Mouse (Mus musculus): ENCODE data around the gene Gsap. TPM values are rescaled to one million over a fixed set of nuclear protein-coding genes. Genes with fewer than 3 reads are reported as not detected.
A peak's percentile ranks its signal among the peaks of the same experiment; 100 is the strongest.
"Not testable (repeated sequence)": the region's sequence is repeated elsewhere in the genome, so short reads cannot be mapped to it uniquely, and the experiment has no call there.

Gsap gene
- polyA plus RNA-seq, 1 experiment from 2014 or later = 1.8 TPM

DNA sequence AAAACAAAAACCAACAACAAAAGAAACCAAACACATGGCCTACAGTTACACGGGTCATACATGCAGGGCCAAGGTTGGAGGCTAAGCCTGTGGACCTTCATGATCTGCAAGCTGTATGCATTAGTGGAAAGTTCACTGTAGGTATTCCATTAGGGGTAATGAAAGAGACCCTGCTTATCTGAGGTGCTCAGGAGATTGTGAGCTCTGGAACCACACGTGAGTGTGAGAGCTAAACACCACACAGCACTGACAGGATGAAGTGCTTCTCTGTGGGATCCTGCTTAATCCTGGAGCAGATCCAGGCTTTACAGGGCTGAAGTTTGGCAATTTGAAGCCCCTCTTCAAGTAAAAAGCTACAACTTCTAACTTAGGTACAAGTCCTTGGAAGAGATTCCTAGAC, 134.1 kb downstream of the Gsap start:
- Histone ChIP-seq H3K9ac (ENCODE audit: low read depth, low read length) (no peak overlapping the region), H3K4me3 (replicated peaks; ENCODE audit: low read depth, low read length) (no peak overlapping the region), H3K9me3 (replicated peaks; ENCODE audit: low read length) (no peaks in the 10 kb centered on the region), H3K36me3 (ENCODE audit: insufficient read depth, low read length) (no peaks in the 10 kb centered on the region), H3K4me1 (replicated peaks; ENCODE audit: insufficient read depth, low read length) (no peaks in the 10 kb centered on the region), H3K27me3 (ENCODE audit: insufficient read depth, low read length) (no peaks in the 10 kb centered on the region), H3K27ac (no peak overlapping the region), H3K4me2 (ENCODE audit: low read length) (no peak overlapping the region)
- TF ChIP-seq CTCF (IDR thresholded peaks at IDR 0.05; ENCODE audit: low read depth) = no peak
- DNase-seq (ENCODE audit: low spot score) (no peak), ATAC-seq (replicated peaks; ENCODE audit: low FRiP score, low read depth) (no peak)
- WGBS = 78% methylated on average over 2 of the region's 2 CpGs

- peak; percentile 86 for TF ChIP-seq CTCF (IDR thresholded peaks at IDR 0.05; ENCODE audit: low read depth)
- Histone ChIP-seq H3K27ac (no peak overlapping the region), H3K36me3 (ENCODE audit: insufficient read depth, low read length) (no peaks in the 10 kb centered on the region), H3K9me3 (replicated peaks; ENCODE audit: low read length) (no peaks in the 10 kb centered on the region), H3K9ac (ENCODE audit: low read depth, low read length) (no peak overlapping the region), H3K4me1 (replicated peaks; ENCODE audit: insufficient read depth, low read length) (0 out of 2 replicates have a peak, but pooled peaks cover 9% of the 10 kb centered on the region), H3K27me3 (ENCODE audit: insufficient read depth, low read length) (no peaks in the 10 kb centered on the region), H3K4me2 (ENCODE audit: low read length) (no peak overlapping the region), H3K4me3 (replicated peaks; ENCODE audit: low read depth, low read length) (no peak overlapping the region)
- 45% methylated on average over 1 of the region's 1 CpGs for WGBS
- peak; percentile 71 for DNase-seq (ENCODE audit: low spot score)
- no peak for ATAC-seq (replicated peaks; ENCODE audit: low FRiP score, low read depth)
Observed at GRCm38 (mm10) chr5:21326494-21326893, 140.4 kb downstream of the Gsap start.

GRCm38 (mm10) chr5:21328560-21328959, 142.5 kb downstream of the Gsap start:
- no peak for DNase-seq (ENCODE audit: low spot score)
- no peak overlapping the region for H3K4me3 ChIP-seq (replicated peaks; ENCODE audit: low read depth, low read length)
- 0 out of 2 replicates have a peak, but pooled peaks cover 16% of the 10 kb centered on the region for H3K4me1 ChIP-seq (replicated peaks; ENCODE audit: insufficient read depth, low read length)
- H3K27me3 ChIP-seq (ENCODE audit: insufficient read depth, low read length) = no peaks in the 10 kb centered on the region
- no peaks in the 10 kb centered on the region for H3K36me3 ChIP-seq (ENCODE audit: insufficient read depth, low read length)
- no peak overlapping the region for H3K27ac ChIP-seq
- no peak overlapping the region for H3K9ac ChIP-seq (ENCODE audit: low read depth, low read length)
- WGBS = 86% methylated on average over 1 of the region's 1 CpGs
- H3K9me3 ChIP-seq (replicated peaks; ENCODE audit: low read length) = no peaks in the 10 kb centered on the region
- ATAC-seq (replicated peaks; ENCODE audit: low FRiP score, low read depth) = no peak
- TF ChIP-seq CTCF (IDR thresholded peaks at IDR 0.05; ENCODE audit: low read depth) = no peak
- H3K4me2 ChIP-seq (ENCODE audit: low read length) = no peak overlapping the region

DNA sequence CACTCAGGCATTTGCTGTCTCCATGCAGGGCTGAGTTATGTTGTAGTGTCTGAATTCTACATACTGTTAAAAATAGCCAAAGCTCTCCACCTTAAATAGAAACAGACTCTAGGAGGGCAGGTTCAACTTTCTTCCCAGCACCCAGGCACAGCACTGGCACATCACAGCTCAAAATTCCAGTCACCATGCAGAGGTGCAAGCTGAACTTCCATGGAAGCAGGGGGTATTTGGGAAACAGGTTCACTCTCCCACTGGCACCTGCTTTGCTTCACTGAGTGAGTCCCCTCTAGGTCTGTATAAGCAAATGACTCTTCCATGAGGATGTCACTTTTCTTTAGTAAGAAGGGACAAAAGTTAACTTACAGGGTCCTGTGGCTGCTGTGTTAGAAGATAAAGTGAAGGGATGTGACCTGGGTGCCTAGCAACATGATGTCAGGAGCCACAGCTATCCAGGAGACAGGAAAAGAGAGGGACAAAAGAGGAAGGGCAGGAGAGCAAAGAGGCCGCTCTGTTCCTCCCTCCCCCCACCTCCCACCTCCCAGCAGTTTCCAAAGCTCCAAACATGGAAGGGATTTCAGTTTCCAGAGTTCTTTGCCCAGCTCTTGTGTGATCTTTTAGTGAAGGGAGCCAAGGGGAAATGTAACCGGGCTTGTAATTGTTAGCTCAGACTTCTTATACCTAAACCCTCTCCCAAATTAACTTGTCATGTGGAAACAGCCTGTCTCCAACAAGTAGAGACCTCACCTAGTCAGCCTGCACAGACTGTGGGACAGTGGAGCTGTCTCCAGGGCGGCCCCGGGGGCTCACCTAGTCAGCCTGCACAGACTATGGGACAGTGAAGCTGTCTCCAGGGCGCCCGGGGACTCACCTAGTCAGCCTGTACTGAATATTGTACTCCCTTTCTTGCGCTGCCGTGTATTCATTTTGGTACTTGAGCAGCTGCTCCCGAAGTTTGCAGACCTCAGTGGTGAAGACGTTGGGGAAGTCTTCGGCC, 143.9 kb downstream of the Gsap start:
- H3K36me3 ChIP-seq (ENCODE audit: insufficient read depth, low read length) = no peaks in the 10 kb centered on the region
- H3K4me3 ChIP-seq (replicated peaks; ENCODE audit: low read depth, low read length) = no peak overlapping the region
- WGBS = 58% methylated on average over 11 of the region's 11 CpGs
- DNase-seq (ENCODE audit: low spot score) (no peak), ATAC-seq (replicated peaks; ENCODE audit: low FRiP score, low read depth) (no peak)
- H3K9ac ChIP-seq (ENCODE audit: low read depth, low read length) = no peak overlapping the region
- no peak overlapping the region for H3K4me2 ChIP-seq (ENCODE audit: low read length)
- 0 out of 2 replicates have a peak, but pooled peaks cover 16% of the 10 kb centered on the region for H3K4me1 ChIP-seq (replicated peaks; ENCODE audit: insufficient read depth, low read length)
- H3K9me3 ChIP-seq (replicated peaks; ENCODE audit: low read length) = no peaks in the 10 kb centered on the region
- no peak overlapping the region for H3K27ac ChIP-seq
- TF ChIP-seq CTCF (IDR thresholded peaks at IDR 0.05; ENCODE audit: low read depth) = no peak
- no peaks in the 10 kb centered on the region for H3K27me3 ChIP-seq (ENCODE audit: insufficient read depth, low read length)

DNA sequence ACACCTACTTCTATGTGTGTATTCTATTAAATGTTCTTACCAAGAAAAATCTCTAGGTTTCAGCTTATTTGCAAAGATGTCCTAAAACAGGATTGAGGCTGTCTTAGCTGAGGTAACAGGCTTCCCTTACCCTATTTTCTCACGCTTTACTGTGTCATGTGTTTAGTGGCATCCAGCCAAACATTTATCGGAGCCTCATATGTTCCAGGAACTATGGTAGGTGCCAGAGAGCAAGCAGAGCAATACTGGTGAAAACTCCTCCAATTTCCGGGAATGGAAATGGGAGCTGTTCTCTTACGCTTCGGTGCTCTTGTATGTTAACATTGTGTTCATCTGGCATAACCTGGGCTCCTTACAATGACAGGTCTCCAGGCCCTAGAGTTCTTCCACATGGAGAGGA, 145.6 kb downstream of the Gsap start:
- 35% methylated on average over 5 of the region's 5 CpGs for whole genome bisulfite sequencing
- TF ChIP-seq CTCF (IDR thresholded peaks at IDR 0.05; ENCODE audit: low read depth) = no peak
- Histone ChIP-seq H3K4me2 (ENCODE audit: low read length) (no peak overlapping the region), H3K9ac (ENCODE audit: low read depth, low read length) (no peak overlapping the region), H3K36me3 (ENCODE audit: insufficient read depth, low read length) (no peaks in the 10 kb centered on the region), H3K27ac (no peak overlapping the region), H3K27me3 (ENCODE audit: insufficient read depth, low read length) (no peaks in the 10 kb centered on the region), H3K4me1 (replicated peaks; ENCODE audit: insufficient read depth, low read length) (0 out of 2 replicates have a peak, but pooled peaks cover 16% of the 10 kb centered on the region), H3K9me3 (replicated peaks; ENCODE audit: low read length) (no peaks in the 10 kb centered on the region), H3K4me3 (replicated peaks; ENCODE audit: low read depth, low read length) (no peak overlapping the region)
- DNase-seq (ENCODE audit: low spot score) (peak; percentile 47), ATAC-seq (replicated peaks; ENCODE audit: low FRiP score, low read depth) (peak; percentile 43; the same call in 1 of the 2 replicates)

DNA sequence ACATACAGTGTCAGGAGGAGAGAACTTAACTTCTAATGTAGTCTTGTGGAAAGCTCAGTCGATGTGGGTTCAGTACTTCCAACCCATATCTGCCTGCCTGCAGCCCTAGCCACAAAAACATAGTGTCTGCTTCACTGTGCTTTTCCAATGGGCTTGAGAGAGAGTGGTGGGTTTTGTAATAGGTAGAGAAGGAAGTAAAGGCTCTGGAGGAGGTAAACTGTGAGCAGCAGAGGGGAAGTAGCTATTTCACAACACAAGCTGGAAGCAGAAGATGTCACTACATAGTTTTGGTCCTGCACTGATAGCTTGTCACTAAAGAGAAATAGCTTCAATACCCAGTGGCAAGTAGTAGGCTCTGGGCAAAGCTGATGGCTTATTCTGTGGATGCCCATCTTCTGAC, 146.1 kb downstream of the Gsap start:
- Histone ChIP-seq H3K9me3 (replicated peaks; ENCODE audit: low read length) (no peaks in the 10 kb centered on the region), H3K4me2 (ENCODE audit: low read length) (no peak overlapping the region), H3K9ac (ENCODE audit: low read depth, low read length) (no peak overlapping the region), H3K27me3 (ENCODE audit: insufficient read depth, low read length) (no peaks in the 10 kb centered on the region), H3K36me3 (ENCODE audit: insufficient read depth, low read length) (no peaks in the 10 kb centered on the region), H3K27ac (no peak overlapping the region), H3K4me3 (replicated peaks; ENCODE audit: low read depth, low read length) (no peak overlapping the region), H3K4me1 (replicated peaks; ENCODE audit: insufficient read depth, low read length) (0 out of 2 replicates have a peak, but pooled peaks cover 16% of the 10 kb centered on the region)
- TF ChIP-seq CTCF (IDR thresholded peaks at IDR 0.05; ENCODE audit: low read depth) = no peak
- WGBS = 76% methylated on average over 1 of the region's 1 CpGs
- no peak for ATAC-seq (replicated peaks; ENCODE audit: low FRiP score, low read depth)
- no peak for DNase-seq (ENCODE audit: low spot score)

DNA sequence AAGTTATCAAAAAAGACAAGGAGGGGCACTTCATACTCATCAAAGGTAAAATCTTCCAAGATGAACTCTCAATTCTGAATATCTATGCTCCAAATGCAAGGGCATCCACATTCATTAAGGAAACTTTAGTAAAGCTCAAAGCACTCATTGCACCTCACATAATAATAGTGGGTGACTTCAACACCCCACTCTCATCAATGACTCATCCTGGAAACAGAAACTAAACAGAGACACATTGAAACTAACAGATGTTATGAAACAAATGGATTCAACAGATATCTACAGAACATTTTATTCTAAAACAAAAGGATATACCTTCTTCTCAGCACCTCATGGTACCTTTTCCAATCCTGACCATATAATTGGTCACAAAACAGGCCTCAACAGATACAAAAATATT, 156.2 kb downstream of the Gsap start:
- H3K36me3 ChIP-seq (ENCODE audit: insufficient read depth, low read length); H3K9me3 ChIP-seq (replicated peaks; ENCODE audit: low read length); H3K9ac ChIP-seq (ENCODE audit: low read depth, low read length); DNase-seq (ENCODE audit: low spot score); ATAC-seq (replicated peaks; ENCODE audit: low FRiP score, low read depth); H3K27me3 ChIP-seq (ENCODE audit: insufficient read depth, low read length); H3K4me1 ChIP-seq (replicated peaks; ENCODE audit: insufficient read depth, low read length); H3K27ac ChIP-seq; H3K4me3 ChIP-seq (replicated peaks; ENCODE audit: low read depth, low read length); H3K4me2 ChIP-seq (ENCODE audit: low read length): not testable (repeated sequence)

Measured in kidney, postnatal 0 days (tissue).